9 mouse cellular contexts compared by ENCODE assay signal in the genomic region with DNA sequence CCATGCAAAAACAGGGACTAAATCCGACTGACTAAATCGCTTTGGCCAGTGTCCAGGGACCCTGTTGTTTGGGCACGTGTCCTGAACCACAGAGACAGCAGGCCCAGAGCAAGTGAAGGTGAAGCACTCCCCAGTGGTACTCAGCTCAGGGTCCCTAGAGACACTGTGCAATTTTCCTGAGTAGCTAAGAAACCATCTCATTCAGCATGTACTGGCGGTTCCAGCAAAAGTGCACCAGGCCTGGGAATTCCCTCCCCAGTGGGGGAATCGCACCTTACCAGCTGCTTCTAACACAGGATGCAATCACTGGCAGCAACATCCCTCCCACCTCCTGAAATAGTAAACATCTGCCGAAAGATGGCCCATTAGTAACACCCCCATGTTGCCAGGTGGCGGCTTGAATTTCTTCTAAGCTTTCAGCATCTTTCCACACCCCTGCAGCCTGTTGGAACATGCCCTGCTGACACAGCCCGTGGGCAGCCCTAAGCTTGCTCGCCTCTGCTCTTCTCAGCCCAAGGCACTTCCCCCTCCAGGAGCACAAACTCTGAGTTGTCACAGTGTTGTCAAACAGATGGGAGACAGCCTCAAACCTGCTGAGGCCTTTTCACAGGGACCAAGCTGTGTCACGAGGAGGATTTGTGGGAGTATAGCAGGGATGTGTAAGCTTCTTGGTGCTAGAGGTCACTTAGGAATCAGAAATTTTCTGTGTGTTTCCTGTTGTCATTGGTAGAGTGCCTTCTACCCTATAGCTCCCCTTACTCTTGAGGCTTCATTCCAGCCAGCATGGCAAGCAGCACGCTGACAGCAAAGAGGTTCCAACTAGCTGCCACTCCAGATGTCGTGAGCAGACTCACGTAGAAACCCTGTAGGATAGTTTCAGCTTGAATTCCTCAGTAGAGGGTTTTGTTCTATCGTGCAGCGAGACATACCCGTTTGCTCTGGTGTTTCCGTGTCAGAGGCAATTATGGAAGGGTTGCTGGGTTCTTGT.
DNase-seq lines count a peak whose midpoint lies in the region; ATAC-seq and TF ChIP-seq lines count a peak whose summit lies in the region.
"Had no signal": no experiment of that assay in that cellular context is flagged by ENCODE, and none has a peak within 500 bp of the region (broad histone marks: within the 10 kb centered on the region; RNA-seq: fewer than 3 reads in every experiment).

No protein-coding gene starts in this region.

- no peaks in the 10 kb centered on the region for H3K27me3 ChIP-seq in limb, embryonic 11.5 days (ENCODE audit: control insufficient read depth, insufficient read depth, low read length)

- H3K4me1 ChIP-seq in limb, embryonic 11.5 days (ENCODE audit: control insufficient read depth, insufficient read depth, low read length) = 0 out of 2 replicates have a peak, but pooled peaks cover 2% of the 10 kb centered on the region

- H3K9ac ChIP-seq in limb, embryonic 11.5 days (ENCODE audit: low read length) = no peak overlapping the region
- H3K9ac ChIP-seq: liver, postnatal 0 days had no signal

- peak; percentile 9 for DNase-seq in gastrocnemius, postnatal 14 days
- no peak for DNase-seq in gastrocnemius, adult 8-10 months (ENCODE audit: low spot score in 2 of 2)
- DNase-seq in brain, embryonic 14.5 days (ENCODE audit: low read depth) = peak; percentile 59
- peak; percentile 28 to 64 for DNase-seq in frontal cortex, adult 2 months (ENCODE audit: extremely low spot score in 1 of 2, low spot score in 1 of 2)
- peak; percentile 48 for DNase-seq in limb, embryonic 11.5 days (ENCODE audit: low spot score)
- no peak for DNase-seq in thymus, postnatal 0 days (ENCODE audit: low spot score)
- DNase-seq in ovary, postnatal 10 days (ENCODE audit: low spot score) = no peak
- DNase-seq: liver, postnatal 0 days had no signal

- intact Hi-C loops in gastrocnemius, postnatal 14 days (cut with DNase I; ENCODE audit: low total_unique reads) = loop anchor here (10.0 kb wide), 1 partner anchor 485 kb away; no protein-coding TSS in a partner anchor

- no peak for TF ChIP-seq POLR2A in brain, embryonic 14.5 days (IDR thresholded peaks at IDR 0.05; ENCODE audit: borderline replicate concordance, extremely low read depth, insufficient read depth, insufficient read length, poor library complexity, severe bottlenecking)

- TF ChIP-seq CTCF in brain, embryonic 14.5 days (IDR thresholded peaks at IDR 0.05; ENCODE audit: borderline replicate concordance, extremely low read depth, insufficient read depth, insufficient read length) = no peak

- H3K36me3 ChIP-seq in limb, embryonic 11.5 days (ENCODE audit: control insufficient read depth, insufficient read depth, low read length) = no peaks in the 10 kb centered on the region

- H3K4me3 ChIP-seq in limb, embryonic 11.5 days (ENCODE audit: low read depth, low read length) = no peak overlapping the region

- ATAC-seq in limb, embryonic 11.5 days (ENCODE audit: insufficient number of reproducible peaks, low FRiP score, low TSS enrichment, low read depth) = no peak
- ATAC-seq in activated CD4-positive, CD25-positive, alpha-beta regulatory T cell, adult 4 months = no peak
- ATAC-seq: liver, postnatal 0 days had no signal

- H3K27ac ChIP-seq in limb, embryonic 11.5 days (replicated peaks; ENCODE audit: low read depth, low read length) = no peak overlapping the region

- H3K4me2 ChIP-seq in limb, embryonic 11.5 days (ENCODE audit: low read depth, severe bottlenecking) = 0 out of 2 replicates have a peak overlapping the region, but pooled peaks have one; percentile 2

- H3K9me3 ChIP-seq in limb, embryonic 11.5 days (ENCODE audit: control insufficient read depth, low read length) = no peaks in the 10 kb centered on the region

- 27% methylated on average over 17 of the region's 17 CpGs for WGBS in limb, embryonic 11.5 days

Comparison
In these comparisons a context has a peak if more than half of its experiments do, and no peak if none do; other contexts are left out.
1. DNase-seq: peak in gastrocnemius, postnatal 14 days (single experiment), brain, embryonic 14.5 days (single experiment), frontal cortex, adult 2 months (2 of 2) and limb, embryonic 11.5 days (single experiment); none in gastrocnemius, adult 8-10 months (0 of 2), thymus, postnatal 0 days (single experiment) and ovary, postnatal 10 days (single experiment).